Mouse (Mus musculus): Measurements from ENCODE around the gene Krtap19-4. TPM values are rescaled to one million over a fixed set of nuclear protein-coding genes. Genes with fewer than 3 reads are reported as not detected.

The Krtap19-4 gene
- polyA plus RNA-seq, 1 experiment: not detected

DNA sequence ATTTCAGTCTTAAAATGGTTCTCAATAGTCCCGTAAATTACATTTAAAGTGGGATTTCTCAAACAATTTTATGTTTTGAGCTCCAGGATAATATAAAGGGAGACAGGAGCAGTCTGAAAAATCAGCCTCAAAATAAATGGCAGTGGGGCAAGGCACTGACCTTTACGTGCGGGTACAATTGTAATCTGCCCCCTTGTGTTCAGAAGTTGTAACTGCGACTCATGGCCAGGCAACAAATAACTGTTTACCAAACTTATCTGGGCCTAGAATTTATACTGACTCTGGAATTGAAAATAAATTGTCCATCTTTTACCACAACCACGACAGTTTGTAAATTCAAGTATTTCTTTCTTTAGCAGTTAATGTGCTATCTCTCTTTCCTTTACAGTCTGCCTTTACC is 33.4 kb downstream of the Krtap19-4 start:
- Histone ChIP-seq H3K4me3 (replicated peaks; ENCODE audit: insufficient read depth, low read depth, low read length) (no peak overlapping the region), H3K27ac (ENCODE audit: insufficient read depth, low read length) (no peak overlapping the region), H3K4me1 (ENCODE audit: control insufficient read depth, insufficient read depth, low read length) (no peaks in the 10 kb centered on the region), H3K27me3 (ENCODE audit: control insufficient read depth, insufficient read depth, low read length) (no peaks in the 10 kb centered on the region)
- DNase-seq: peak; percentile 5 to 11
- TF ChIP-seq CTCF (IDR thresholded peaks at IDR 0.05; ENCODE audit: borderline replicate concordance, insufficient read depth, low read depth, low read length) (peak; percentile 56), POLR2A (IDR thresholded peaks at IDR 0.05; ENCODE audit: borderline replicate concordance, insufficient read depth, low read length) (no peak)
- WGBS: 11% methylated on average over 5 of the region's 5 CpGs

DNA sequence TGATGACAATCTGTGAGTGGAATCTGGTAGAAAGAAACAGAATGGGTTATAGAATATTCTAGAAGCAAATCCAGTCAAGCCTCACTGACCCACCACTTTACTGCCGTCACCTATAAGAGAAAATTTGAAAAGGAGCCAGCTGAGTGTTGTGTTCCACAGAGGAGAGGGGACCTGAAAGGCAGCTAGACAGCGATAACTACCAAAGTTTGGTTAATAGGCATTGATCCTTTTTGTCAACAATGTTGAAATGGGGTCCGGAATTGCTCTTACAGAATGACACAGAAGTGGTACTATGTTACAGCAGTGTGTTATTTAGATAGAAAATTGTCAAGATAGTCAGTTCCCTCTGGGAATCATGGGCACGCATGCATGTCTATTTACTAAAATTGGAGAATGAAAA is 36.3 kb downstream of the Krtap19-4 start:
- TF ChIP-seq POLR2A (IDR thresholded peaks at IDR 0.05; ENCODE audit: borderline replicate concordance, insufficient read depth, low read length) (no peak), CTCF (IDR thresholded peaks at IDR 0.05; ENCODE audit: borderline replicate concordance, insufficient read depth, low read depth, low read length) (no peak)
- no peak overlapping the region for H3K27ac ChIP-seq (ENCODE audit: insufficient read depth, low read length)
- 89% methylated on average over 4 of the region's 4 CpGs for whole genome bisulfite sequencing
- no peak for DNase-seq
- no peak overlapping the region for H3K4me3 ChIP-seq (replicated peaks; ENCODE audit: insufficient read depth, low read depth, low read length)
- no peaks in the 10 kb centered on the region for H3K27me3 ChIP-seq (ENCODE audit: control insufficient read depth, insufficient read depth, low read length)
- H3K4me1 ChIP-seq (ENCODE audit: control insufficient read depth, insufficient read depth, low read length): no peaks in the 10 kb centered on the region

DNA sequence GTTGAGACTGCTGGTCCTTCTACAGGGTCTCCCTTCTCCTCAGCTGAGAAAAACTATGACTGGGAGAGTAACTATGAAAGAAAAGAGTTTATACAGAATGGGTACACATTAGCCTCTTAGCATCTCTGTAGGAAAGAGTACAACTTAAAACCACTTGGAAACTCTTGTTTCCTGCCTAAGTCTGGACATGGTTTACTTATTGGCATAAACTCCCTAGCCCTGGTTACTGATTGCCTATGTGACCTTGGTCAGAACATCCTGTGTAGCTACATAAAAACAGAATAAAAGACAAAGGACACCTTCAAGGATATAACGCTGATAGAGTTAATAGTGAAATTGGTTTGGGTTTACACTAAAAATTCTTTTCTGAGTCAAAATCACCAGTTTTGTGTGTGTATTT is 37.5 kb downstream of the Krtap19-4 start:
- no peaks in the 10 kb centered on the region for H3K4me1 ChIP-seq (ENCODE audit: control insufficient read depth, insufficient read depth, low read length)
- no peaks in the 10 kb centered on the region for H3K27me3 ChIP-seq (ENCODE audit: control insufficient read depth, insufficient read depth, low read length)
- DNase-seq: no peak
- no peak overlapping the region for H3K27ac ChIP-seq (ENCODE audit: insufficient read depth, low read length)
- TF ChIP-seq CTCF (IDR thresholded peaks at IDR 0.05; ENCODE audit: borderline replicate concordance, insufficient read depth, low read depth, low read length): no peak
- no peak for TF ChIP-seq POLR2A (IDR thresholded peaks at IDR 0.05; ENCODE audit: borderline replicate concordance, insufficient read depth, low read length)
- H3K4me3 ChIP-seq (replicated peaks; ENCODE audit: insufficient read depth, low read depth, low read length): no peak overlapping the region
- 95% methylated on average over 1 of the region's 1 CpGs for WGBS

Other genes starting within 250 kb of the Krtap19-4 start
- gene Krtap26-1, start 237.3 kb downstream of the Krtap19-4 start, polyA plus RNA-seq (2012; rRNA removed): not detected in 2 replicates
- not detected in 2 replicates for gene Krtap27-1, start 213.4 kb downstream of the Krtap19-4 start, polyA plus RNA-seq (2012; rRNA removed)
- not detected in 2 replicates for gene 2310061N02Rik, start 177.1 kb downstream of the Krtap19-4 start, polyA plus RNA-seq (2012; rRNA removed)
- gene Krtap13-1, start 156.2 kb downstream of the Krtap19-4 start, polyA plus RNA-seq (2012; rRNA removed): not detected in 2 replicates
- gene Krtap13, start 133.5 kb downstream of the Krtap19-4 start, polyA plus RNA-seq (2012; rRNA removed): not detected in 2 replicates
- gene 2310034C09Rik, start 126.2 kb downstream of the Krtap19-4 start, polyA plus RNA-seq (2012; rRNA removed): not detected in 2 replicates
- gene 2310057N15Rik, start 110.9 kb downstream of the Krtap19-4 start, polyA plus RNA-seq (2012; rRNA removed): not detected in 2 replicates
- gene Gm5965, start 107.2 kb downstream of the Krtap19-4 start, polyA plus RNA-seq (2012; rRNA removed): not detected in 2 replicates
- not detected in 2 replicates for gene Gm20741, start 72.9 kb downstream of the Krtap19-4 start, polyA plus RNA-seq (2012; rRNA removed)
- not detected in 2 replicates for gene Krtap15, start 64.9 kb downstream of the Krtap19-4 start, polyA plus RNA-seq (2012; rRNA removed)
- not detected in 2 replicates for gene Krtap14, start 58.9 kb downstream of the Krtap19-4 start, polyA plus RNA-seq (2012; rRNA removed)
- gene Krtap19-1, start 15.7 kb downstream of the Krtap19-4 start, polyA plus RNA-seq (2012; rRNA removed): not detected in 2 replicates
- not detected in 2 replicates for gene Krtap19-2, start 10.8 kb downstream of the Krtap19-4 start, polyA plus RNA-seq (2012; rRNA removed)
- gene Krtap19-3, start 7.1 kb downstream of the Krtap19-4 start, polyA plus RNA-seq (2012; rRNA removed): not detected in 2 replicates
- gene Krtap19-5, start 11.4 kb upstream of the Krtap19-4 start, polyA plus RNA-seq (2012; rRNA removed): not detected in 2 replicates
- gene Krtap19-9b, start 47.2 kb upstream of the Krtap19-4 start, polyA plus RNA-seq (2012; rRNA removed): not detected in 2 replicates
- not detected in 2 replicates for gene Krtap16-3, start 77.8 kb upstream of the Krtap19-4 start, polyA plus RNA-seq (2012; rRNA removed)
- gene Krtap22-2, start 125.7 kb upstream of the Krtap19-4 start, polyA plus RNA-seq (2012; rRNA removed): not detected in 2 replicates
- gene Gm10229, start 130.2 kb upstream of the Krtap19-4 start, polyA plus RNA-seq (2012; rRNA removed): not detected in 2 replicates
- not detected in 2 replicates for gene Krtap6-1, start 146.6 kb upstream of the Krtap19-4 start, polyA plus RNA-seq (2012; rRNA removed)
- not detected in 2 replicates for gene Gm10228, start 156.4 kb upstream of the Krtap19-4 start, polyA plus RNA-seq (2012; rRNA removed)
- not detected in 2 replicates for gene Krtap6-5, start 162.8 kb upstream of the Krtap19-4 start, polyA plus RNA-seq (2012; rRNA removed)
- gene 1110025L11Rik, start 178.9 kb upstream of the Krtap19-4 start, polyA plus RNA-seq (2012; rRNA removed): not detected in 2 replicates
- gene Krtap6-3, start 198.9 kb upstream of the Krtap19-4 start, polyA plus RNA-seq (2012; rRNA removed): not detected in 2 replicates